Mouse (Mus musculus) ES-Bruce4 (cell line): ENCODE results near the gene Spin1. TPM values are rescaled to one million over a fixed set of nuclear protein-coding genes. Genes with fewer than 3 reads are reported as not detected.

ENCODE experiments used
- H3K27ac ChIP-seq: 2 replicates; pipeline ENCODE4 v1.5.1; 2012; ENCODE audit warnings: low read length, inconsistent platforms; ENCODE audit not compliant: insufficient read depth
- H3K27me3 ChIP-seq: 2 replicates; pipeline ENCODE4 v1.6.1; 2012; ENCODE audit warnings: mild to moderate bottlenecking, low read length, inconsistent platforms; ENCODE audit not compliant: control insufficient read depth, poor library complexity, insufficient read depth, severe bottlenecking
- H3K36me3 ChIP-seq: 2 replicates; pipeline ENCODE4 v1.6.1; 2012; ENCODE audit warnings: inconsistent platforms, mild to moderate bottlenecking, low read length, moderate library complexity; ENCODE audit not compliant: control insufficient read depth, poor library complexity, insufficient read depth, severe bottlenecking
- H3K4me1 ChIP-seq: one replicate; pipeline ENCODE4 v1.8.1; 2011; ENCODE audit warnings: low read length; ENCODE audit not compliant: control insufficient read depth, insufficient read depth
- H3K4me3 ChIP-seq: 2 replicates; pipeline ENCODE4 v1.5.1; 2011; ENCODE audit warnings: low read depth, mild to moderate bottlenecking, low read length
- H3K9ac ChIP-seq: 2 replicates; pipeline ENCODE4 v1.6.1; 2012; ENCODE audit warnings: low read depth, mild to moderate bottlenecking, inconsistent platforms; ENCODE audit not compliant: poor library complexity, severe bottlenecking
- H3K9me3 ChIP-seq: replicated peaks from 2 replicates; pipeline ENCODE4 v1.6.1; 2012; ENCODE audit warnings: mild to moderate bottlenecking, low read length, inconsistent platforms; ENCODE audit not compliant: control insufficient read depth, poor library complexity, insufficient read depth, severe bottlenecking
- CTCF ChIP-seq: IDR thresholded peaks from one replicate; pipeline ENCODE4 v1.8.1; 2011; ENCODE audit warnings: low read depth, low read length
- EP300 ChIP-seq: IDR thresholded peaks from 2 replicates; pipeline ENCODE4 v1.6.1; 2011; ENCODE audit warnings: low read depth, low read length; ENCODE audit not compliant: insufficient read depth
- POLR2A ChIP-seq: IDR thresholded peaks from one replicate; pipeline ENCODE4 v1.8.1; 2011; ENCODE audit warnings: low read length; ENCODE audit not compliant: insufficient read depth
- polyA plus RNA-seq: library from polyadenylated mRNA; stranded (reverse); fragments of >200 nt; gene quantifications from 2 replicates; pipeline ENCODE4 v1.2.4, GENCODE M21; 2011; ENCODE audit warnings: low read depth; ENCODE audit not compliant: missing spikeins, insufficient read depth, insufficient read length

Spin1 gene
- polyA plus RNA-seq, 1 experiment = 72.3 TPM

DNA sequence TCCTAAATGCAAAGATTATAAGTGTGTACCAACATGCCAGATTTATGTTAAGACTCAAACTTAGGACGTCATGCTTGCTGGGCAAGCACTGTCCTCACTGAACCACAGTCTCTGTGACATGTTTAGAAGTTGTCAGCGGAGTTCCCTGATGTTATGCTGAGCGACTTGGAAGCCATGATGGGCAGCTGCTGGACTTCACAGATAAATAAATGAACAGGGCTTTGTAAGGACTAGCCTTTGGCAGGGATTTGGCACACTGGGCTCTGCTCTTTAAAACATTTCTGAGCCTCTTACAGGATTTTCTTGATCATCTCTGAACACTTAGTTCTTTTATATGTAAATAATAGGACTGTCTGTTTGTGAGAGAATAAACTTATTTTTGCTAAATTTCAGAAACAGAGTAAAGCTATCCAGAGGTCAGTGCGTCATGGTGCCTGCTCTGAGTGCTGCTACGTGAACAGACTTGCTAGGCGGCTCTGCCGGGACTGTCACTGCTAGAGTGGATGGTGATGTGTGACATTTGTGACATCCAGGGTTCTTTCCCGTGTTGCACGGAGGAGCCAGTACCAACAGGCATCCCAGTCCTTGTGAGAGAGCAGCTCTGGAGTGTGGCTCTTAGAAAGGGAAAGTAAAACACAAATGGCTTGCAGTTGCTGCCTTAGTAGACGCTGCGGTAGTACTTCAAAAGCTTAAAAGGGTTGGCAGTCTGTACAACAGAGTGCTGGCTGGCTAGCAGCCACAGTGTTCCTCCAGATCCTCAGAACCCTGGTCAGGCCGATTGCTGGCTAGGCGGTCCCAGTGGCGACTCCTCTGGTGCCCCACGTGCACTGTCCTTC is 54.7 kb downstream of the Spin1 start:
- Histone ChIP-seq H3K27ac (no peak overlapping the region), H3K9ac (no peak overlapping the region), H3K4me1 (peaks cover 1% of the 10 kb centered on the region), H3K36me3 (peaks cover 10% of the 10 kb centered on the region), H3K4me3 (no peak overlapping the region), H3K9me3 (no peaks in the 10 kb centered on the region), H3K27me3 (no peaks in the 10 kb centered on the region)
- no peak for TF ChIP-seq EP300
- no peak for TF ChIP-seq CTCF
- TF ChIP-seq POLR2A = no peak

DNA sequence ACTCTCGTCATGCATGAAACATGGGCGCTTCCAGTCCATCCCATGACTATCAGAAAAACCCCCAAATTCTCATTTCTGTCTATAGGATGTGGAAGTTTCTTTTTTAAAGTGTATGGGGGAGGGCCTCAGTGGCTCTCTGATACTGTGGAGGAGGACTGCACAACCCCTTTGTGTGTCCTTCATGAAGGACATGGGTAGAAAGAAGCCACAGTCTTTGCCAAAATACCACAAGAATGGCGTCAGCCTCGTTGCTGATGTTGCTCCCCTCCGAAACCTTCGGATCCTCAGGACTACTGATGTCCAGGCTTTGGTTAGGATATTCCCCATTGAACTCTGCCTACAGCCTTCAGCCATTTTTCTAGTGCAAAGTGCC is 55.3 kb downstream of the Spin1 start:
- Histone ChIP-seq H3K27me3 (no peaks in the 10 kb centered on the region), H3K27ac (no peak overlapping the region), H3K9ac (no peak overlapping the region), H3K4me1 (peaks cover 1% of the 10 kb centered on the region), H3K36me3 (peaks cover 9% of the 10 kb centered on the region), H3K4me3 (no peak overlapping the region), H3K9me3 (no peaks in the 10 kb centered on the region)
- TF ChIP-seq EP300 (no peak), CTCF (no peak), POLR2A (no peak)

DNA sequence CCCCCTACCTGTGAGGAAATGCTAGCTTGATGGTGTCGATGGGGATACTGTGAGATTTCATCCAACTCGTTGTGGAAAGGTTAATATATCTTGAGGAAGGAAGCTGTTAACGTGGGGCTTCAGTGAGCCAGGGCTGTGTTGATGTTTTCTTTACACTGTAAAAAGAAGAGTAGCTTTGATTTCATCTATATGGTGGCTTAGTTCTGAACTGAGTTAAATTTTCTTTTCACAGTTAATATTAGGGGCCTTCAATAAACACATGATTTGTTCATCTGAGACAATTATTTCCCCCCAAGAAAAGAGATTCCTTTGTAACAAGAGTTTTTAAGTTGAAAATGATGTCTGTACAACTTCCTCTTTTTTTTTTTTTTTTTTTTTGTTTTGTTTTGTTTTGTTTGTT is 56.6 kb downstream of the Spin1 start:
- H3K4me1 ChIP-seq = peaks cover 1% of the 10 kb centered on the region
- H3K27ac ChIP-seq = no peak overlapping the region
- TF ChIP-seq CTCF (no peak), POLR2A (no peak), EP300 (no peak)
- H3K4me3 ChIP-seq = no peak overlapping the region
- H3K36me3 ChIP-seq = peaks cover 9% of the 10 kb centered on the region
- no peak overlapping the region for H3K9ac ChIP-seq
- H3K27me3 ChIP-seq = no peaks in the 10 kb centered on the region
- H3K9me3 ChIP-seq = no peaks in the 10 kb centered on the region

DNA sequence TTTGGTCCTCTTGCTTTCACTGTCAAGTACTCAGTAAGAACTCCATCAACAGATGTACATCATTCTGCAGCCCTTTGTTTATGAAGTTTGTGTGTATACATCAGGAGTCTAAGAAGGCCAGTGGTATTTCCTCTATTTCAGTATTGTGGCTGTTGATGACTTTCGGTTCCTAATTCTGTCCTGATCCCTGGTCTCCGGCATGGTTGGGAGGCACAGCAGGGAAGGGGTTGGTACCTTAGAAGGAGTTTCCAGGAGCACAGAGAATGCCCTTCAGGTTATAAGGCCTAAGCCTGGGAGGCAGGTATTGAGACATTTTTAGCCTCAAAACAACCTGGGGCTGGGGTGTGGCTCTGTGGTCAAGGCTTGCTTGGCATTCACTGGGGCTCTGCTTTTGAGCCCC is 61.0 kb downstream of the Spin1 start:
- TF ChIP-seq CTCF (no peak), EP300 (no peak), POLR2A (no peak)
- H3K27me3 ChIP-seq = no peaks in the 10 kb centered on the region

DNA sequence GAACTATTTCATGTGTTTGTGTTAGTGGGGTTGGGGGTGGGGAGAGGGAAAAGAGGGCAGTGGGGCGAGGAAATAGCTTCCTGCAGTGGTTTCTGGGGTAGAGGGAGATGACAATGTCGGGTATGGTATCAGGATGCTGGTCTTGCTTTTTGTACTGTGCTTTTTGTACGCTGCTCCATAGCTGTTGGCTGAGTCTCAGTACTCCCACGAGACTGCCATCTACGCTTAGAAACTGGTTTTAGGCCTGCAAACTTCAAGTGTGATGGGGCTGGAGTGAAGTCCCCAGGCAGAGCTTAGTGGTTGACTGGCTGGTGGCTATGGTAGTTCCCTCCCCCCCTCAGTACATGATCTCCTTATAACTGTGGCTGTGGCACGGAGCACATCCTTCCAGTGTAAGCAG is 61.6 kb downstream of the Spin1 start:
- Histone ChIP-seq H3K4me3 (no peak overlapping the region), H3K9ac (no peak overlapping the region), H3K9me3 (no peaks in the 10 kb centered on the region), H3K27ac (no peak overlapping the region), H3K36me3 (no peaks in the 10 kb centered on the region), H3K27me3 (no peaks in the 10 kb centered on the region), H3K4me1 (peaks cover 2% of the 10 kb centered on the region)
- TF ChIP-seq CTCF (no peak), EP300 (no peak), POLR2A (no peak)

More for the DNA sequence above, 61.0 kb downstream of the Spin1 start:
- H3K9me3 ChIP-seq = no peaks in the 10 kb centered on the region
- H3K9ac ChIP-seq = no peak overlapping the region
- no peaks in the 10 kb centered on the region for H3K36me3 ChIP-seq
- H3K4me1 ChIP-seq = peaks cover under 1% of the 10 kb centered on the region
- no peak overlapping the region for H3K27ac ChIP-seq
- H3K4me3 ChIP-seq = no peak overlapping the region

DNA sequence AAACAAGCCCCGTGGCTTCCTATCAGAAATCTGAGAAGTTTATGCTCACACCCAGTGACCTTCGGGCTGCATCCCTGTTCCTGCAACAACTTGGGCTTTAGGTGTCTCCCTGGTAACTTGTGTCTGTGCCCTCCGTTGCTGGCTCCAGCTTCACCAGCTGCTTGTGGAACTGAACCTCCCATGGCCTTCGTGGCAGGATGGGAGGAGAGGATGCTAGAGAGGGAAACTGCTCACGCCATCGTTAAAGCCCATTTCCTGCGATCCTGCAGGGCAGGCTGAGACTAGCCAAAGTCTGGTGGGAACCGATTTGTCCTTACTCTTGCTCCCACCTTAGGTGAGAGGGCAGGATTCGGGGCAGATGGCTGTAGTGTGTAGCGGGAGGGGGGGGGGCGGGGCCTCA is 66.0 kb downstream of the Spin1 start:
- no peak for TF ChIP-seq CTCF
- TF ChIP-seq EP300 = no peak
- TF ChIP-seq POLR2A = no peak
- Histone ChIP-seq H3K9ac (no peak overlapping the region), H3K36me3 (no peaks in the 10 kb centered on the region), H3K27ac (no peak overlapping the region), H3K4me3 (no peak overlapping the region), H3K4me1 (peaks cover 2% of the 10 kb centered on the region), H3K9me3 (no peaks in the 10 kb centered on the region), H3K27me3 (no peaks in the 10 kb centered on the region)
